Mouse (Mus musculus): ENCODE data around the gene Nhej1.

The Nhej1 gene

GRCm38 (mm10) chr1:75124346-75125321, at the start of gene Nhej1:
TSS of gene Nhej1 (minus strand) at chr1:75125200.
- DNase-seq (ENCODE audit: low spot score) = peak; percentile 91

GRCm38 (mm10) chr1:75168472-75169464, 43.8 kb upstream of the Nhej1 start, which contains the start of gene Zfand2b:
TSS of gene Zfand2b (plus strand) at chr1:75168646.
- DNase-seq (ENCODE audit: low spot score) = peak; percentile 86

GRCm38 (mm10) chr1:75168093-75168471, 43.1 kb upstream of the Nhej1 start:
- no peak for DNase-seq (ENCODE audit: low spot score)

- DNase-seq (ENCODE audit: low spot score) = no peak
Measured at GRCm38 (mm10) chr1:75160256-75160617, 35.2 kb upstream of the Nhej1 start.

- DNase-seq (ENCODE audit: low spot score) = no peak
Measured at GRCm38 (mm10) chr1:75159540-75160255, 34.7 kb upstream of the Nhej1 start.

GRCm38 (mm10) chr1:75158990-75159389, 34.0 kb upstream of the Nhej1 start:
- no peak for DNase-seq (ENCODE audit: low spot score)

- DNase-seq (ENCODE audit: low spot score) = no peak
Measured at GRCm38 (mm10) chr1:75155837-75156236, 30.8 kb upstream of the Nhej1 start.

- DNase-seq (ENCODE audit: low spot score) = no peak
Measured at GRCm38 (mm10) chr1:75148727-75149126, 23.7 kb upstream of the Nhej1 start.

- DNase-seq (ENCODE audit: low spot score) = no peak
Measured at GRCm38 (mm10) chr1:75147411-75148135, 22.6 kb upstream of the Nhej1 start.

- no peak for DNase-seq (ENCODE audit: low spot score)
Measured at GRCm38 (mm10) chr1:75145589-75145988, 20.6 kb upstream of the Nhej1 start.

- DNase-seq (ENCODE audit: low spot score) = peak; percentile 96
Measured at GRCm38 (mm10) chr1:75142301-75143261, 17.6 kb upstream of the Nhej1 start, which contains the start of the genes Cnppd1 and Retreg2. TSS of gene Cnppd1 (minus strand) at chr1:75142711. TSS of gene Retreg2 (plus strand) at chr1:75142778.

- peak; percentile 54 for DNase-seq (ENCODE audit: low spot score)
Measured at GRCm38 (mm10) chr1:75141486-75142190, 16.6 kb upstream of the Nhej1 start.

- no peak for DNase-seq (ENCODE audit: low spot score)
Measured at GRCm38 (mm10) chr1:75140601-75141190, 15.7 kb upstream of the Nhej1 start.

- no peak for DNase-seq (ENCODE audit: low spot score)
Measured at GRCm38 (mm10) chr1:75138448-75138847, 13.4 kb upstream of the Nhej1 start.

- DNase-seq (ENCODE audit: low spot score) = no peak
Measured at GRCm38 (mm10) chr1:75136730-75137129, 11.7 kb upstream of the Nhej1 start.

GRCm38 (mm10) chr1:75136293-75136692, 11.3 kb upstream of the Nhej1 start:
- DNase-seq (ENCODE audit: low spot score) = no peak

GRCm38 (mm10) chr1:75133421-75134207, 8.6 kb upstream of the Nhej1 start, which contains the start of gene Slc23a3:
TSS of gene Slc23a3 (minus strand) at chr1:75133890.
- no peak for DNase-seq (ENCODE audit: low spot score)

- DNase-seq (ENCODE audit: low spot score) = no peak
Measured at GRCm38 (mm10) chr1:75128641-75129040, 3.6 kb upstream of the Nhej1 start.

Measured in ovary, postnatal 10 days (tissue).